Mouse (Mus musculus) myocyte (in vitro differentiated cells): ENCODE results near the gene Cchcr1.

ENCODE experiments used
- E2F4 ChIP-seq: IDR thresholded peaks from one replicate; pipeline ENCODE4 v1.6.1; 2011; ENCODE audit warnings: mild to moderate bottlenecking, control low read depth, moderate library complexity; ENCODE audit not compliant: insufficient read depth
- POLR2A ChIP-seq: IDR thresholded peaks from one replicate; pipeline ENCODE4 v1.6.1; 2011; ENCODE audit warnings: low read depth, mild to moderate bottlenecking, control low read depth, moderate library complexity; ENCODE audit not compliant: insufficient read length
- POLR2AphosphoS2 ChIP-seq: IDR thresholded peaks from one replicate; pipeline ENCODE4 v1.6.1; 2011; ENCODE audit warnings: low read depth, control low read depth; ENCODE audit not compliant: insufficient read length
- TCF12 ChIP-seq: IDR thresholded peaks from one replicate; pipeline ENCODE4 v1.6.1; 2011; ENCODE audit warnings: mild to moderate bottlenecking, control low read depth; ENCODE audit not compliant: poor library complexity, insufficient read depth, severe bottlenecking

DNA sequence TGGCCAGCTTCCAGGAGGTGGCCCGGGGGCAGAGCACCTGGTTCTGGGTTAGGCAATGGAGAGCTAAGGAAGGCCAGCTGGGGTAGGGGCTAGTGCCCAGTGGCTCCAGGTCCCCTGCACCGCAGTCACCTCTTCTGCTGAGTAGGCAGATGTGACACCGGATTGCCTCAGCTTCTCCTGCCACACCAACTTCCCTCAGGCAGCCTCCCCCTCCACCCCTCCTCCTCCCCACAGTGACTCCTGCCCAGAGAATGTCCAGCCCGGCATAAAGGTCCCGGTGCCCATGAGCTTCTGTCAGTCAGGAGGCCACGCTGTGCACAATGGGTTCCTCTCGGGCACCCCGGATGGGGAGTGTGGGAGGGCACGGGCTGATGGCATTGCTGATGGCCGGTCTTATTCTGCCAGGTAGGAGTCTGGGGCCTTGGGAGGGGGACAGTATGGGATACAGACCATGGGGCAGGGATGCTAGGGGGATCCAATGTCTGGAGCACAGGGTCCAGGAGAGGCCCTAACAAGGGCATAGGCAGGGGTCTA lies 35.0 kb downstream of the Cchcr1 start, which contains the start of gene Cdsn:
- TF ChIP-seq POLR2AphosphoS2 (peak; percentile 79), POLR2A (peak; percentile 80), TCF12 (no peak), E2F4 (no peak)
